Mouse (Mus musculus) MEL-GATA-1-ER (cell line): Measurements from ENCODE around the gene Abca12.

ENCODE experiments used
- DNase-seq: peaks from one replicate; pipeline ENCODE4 v3.0.0-alpha.2; 2012; ENCODE audit warnings: low read depth; ENCODE audit errors: extremely low read depth

Gene Abca12

DNA sequence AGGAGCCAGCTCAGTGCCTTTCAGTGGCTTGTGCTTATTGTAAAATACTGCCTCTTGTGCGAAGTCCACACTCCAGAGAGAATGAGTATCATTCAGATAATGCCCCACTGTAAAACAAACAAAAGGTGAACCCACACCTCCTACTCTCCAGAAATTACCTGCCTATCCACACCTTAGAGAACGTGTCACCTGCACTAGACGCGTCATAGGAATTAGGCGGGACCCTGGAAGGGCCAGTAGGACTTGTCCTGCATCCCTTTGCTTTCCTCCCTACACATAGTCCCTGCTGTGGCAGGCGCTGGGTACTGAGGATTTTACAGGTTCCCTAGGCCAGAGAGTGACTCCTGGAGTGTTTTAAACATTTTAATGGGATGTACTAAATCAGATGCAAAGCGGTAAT lies at the start of gene Abca12:
TSS of gene Abca12 (minus strand) at position 101 of the 400 bp plus-strand sequence.
- DNase-seq: no peak

GRCm38 (mm10) chr1:71457961-71458360 lies 43.3 kb upstream of the Abca12 start:
- peak; percentile 56 for DNase-seq

GRCm38 (mm10) chr1:71447424-71447823 lies 32.7 kb upstream of the Abca12 start:
- DNase-seq: no peak

DNA sequence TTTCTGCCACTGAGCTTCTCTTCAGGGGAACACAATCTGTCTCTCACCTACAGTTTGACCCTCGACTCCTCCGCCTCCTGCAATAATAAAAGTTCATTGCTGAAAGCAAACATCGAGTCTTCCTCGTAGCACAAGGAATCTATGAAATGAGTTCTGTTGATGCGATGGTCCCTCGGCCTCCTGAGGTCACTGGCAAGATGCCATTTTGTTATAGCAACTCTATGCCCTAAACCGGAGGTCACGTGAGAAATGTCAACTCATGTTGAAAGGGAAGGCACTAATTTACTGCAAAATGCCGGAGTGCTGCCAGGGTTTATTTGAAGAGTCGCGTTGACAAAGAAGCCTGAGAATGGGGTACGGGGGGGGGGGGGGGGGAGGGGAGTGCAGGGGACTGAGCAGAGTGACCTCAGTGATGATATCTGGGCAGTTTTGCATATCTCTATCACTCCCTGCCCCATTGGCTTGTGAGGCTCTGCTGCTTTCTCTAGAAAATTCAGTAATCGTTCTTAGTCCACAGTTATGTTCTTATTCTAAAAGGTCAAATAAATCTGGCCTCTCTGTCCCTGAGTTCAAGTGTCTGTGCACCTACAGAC lies 7.1 kb upstream of the Abca12 start:
- no peak for DNase-seq

- DNase-seq: no peak
Measured at GRCm38 (mm10) chr1:71418467-71418866, 3.8 kb upstream of the Abca12 start.

DNA sequence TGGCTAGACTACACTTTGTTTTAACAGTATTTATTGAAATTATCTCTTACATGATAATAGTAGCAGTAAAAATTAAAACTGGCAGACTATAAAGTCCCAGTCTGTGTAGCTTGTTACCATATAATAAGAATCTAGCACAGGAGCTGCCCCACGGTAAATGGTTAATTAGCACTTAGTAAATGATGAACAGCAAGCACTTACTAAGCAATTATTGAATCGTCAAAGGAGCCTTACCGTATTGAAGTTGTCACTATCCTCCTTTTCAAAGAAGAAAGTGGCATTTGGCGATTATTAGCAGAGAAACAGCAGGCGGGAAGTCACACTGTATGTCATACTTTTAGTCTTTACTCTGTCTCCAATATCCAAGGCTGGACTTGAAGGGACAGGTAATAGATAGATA lies 3.2 kb upstream of the Abca12 start:
- no peak for DNase-seq

GRCm38 (mm10) chr1:71414084-71414483 lies 626 bp downstream of the Abca12 start:
- DNase-seq: no peak

DNA sequence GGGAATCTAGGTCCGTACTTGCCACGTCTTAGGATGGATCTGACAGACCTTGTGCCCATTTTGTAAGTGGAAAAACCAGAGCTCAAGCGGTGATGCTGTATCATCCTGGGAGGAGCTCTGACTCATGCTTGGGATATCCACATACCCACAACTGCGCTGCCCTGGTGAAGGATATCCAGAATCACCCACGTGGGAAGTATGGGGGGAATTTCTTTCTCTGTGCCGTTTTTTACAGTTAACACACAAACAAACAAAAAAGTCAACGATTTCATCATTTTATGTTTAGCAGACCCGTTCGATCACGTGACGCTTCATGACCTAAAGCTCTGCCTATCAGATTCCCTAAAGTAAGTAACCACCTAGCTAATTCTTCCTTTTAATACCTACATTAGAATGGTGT lies 1.6 kb downstream of the Abca12 start:
- no peak for DNase-seq

- no peak for DNase-seq
Measured at GRCm38 (mm10) chr1:71407711-71408110, 7.0 kb downstream of the Abca12 start.

- no peak for DNase-seq
Measured at GRCm38 (mm10) chr1:71397635-71398034, 17.1 kb downstream of the Abca12 start.

DNA sequence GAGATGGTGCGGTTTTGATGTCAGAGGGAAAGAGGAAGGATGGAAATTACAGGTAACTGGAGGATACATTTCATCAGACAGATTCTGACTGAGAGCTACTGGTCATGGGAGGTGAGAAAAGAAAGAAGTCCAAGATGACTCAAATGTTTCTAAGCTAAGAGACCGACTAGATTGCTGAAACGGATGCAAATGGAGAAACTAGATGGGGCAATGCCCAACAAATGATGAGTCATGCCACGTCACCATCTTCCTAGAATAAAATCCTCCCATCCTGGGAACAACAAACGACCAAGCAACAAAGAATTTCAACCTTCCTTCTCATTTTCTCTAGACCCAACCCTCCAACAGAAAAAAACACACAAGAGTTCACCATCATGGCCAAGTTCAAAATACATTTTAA lies 18.6 kb downstream of the Abca12 start:
- no peak for DNase-seq

- no peak for DNase-seq
Measured at GRCm38 (mm10) chr1:71394177-71394576, 20.5 kb downstream of the Abca12 start.

DNA sequence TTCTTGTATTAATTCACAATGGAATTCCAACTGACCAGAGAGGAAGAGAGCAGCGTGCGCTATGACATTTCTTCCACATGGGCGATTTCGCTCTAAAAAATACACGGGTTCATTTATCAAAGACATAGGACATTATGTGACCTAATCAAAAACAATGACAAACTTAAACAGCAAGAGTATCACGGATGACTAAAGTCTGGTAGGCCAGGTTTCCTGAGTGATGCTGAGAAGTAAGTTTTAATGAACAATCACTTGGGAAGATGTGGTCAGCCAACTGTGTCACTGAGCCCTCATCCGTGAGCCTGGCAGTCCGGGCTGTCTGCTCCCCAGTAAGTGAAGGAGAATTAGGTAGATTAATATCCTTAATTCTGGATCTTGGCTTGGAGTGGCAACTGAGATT lies 21.2 kb downstream of the Abca12 start:
- DNase-seq: no peak

- DNase-seq: no peak
Measured at GRCm38 (mm10) chr1:71392463-71392862, 22.2 kb downstream of the Abca12 start.

GRCm38 (mm10) chr1:71386593-71386992 lies 28.1 kb downstream of the Abca12 start:
- DNase-seq: no peak

DNA sequence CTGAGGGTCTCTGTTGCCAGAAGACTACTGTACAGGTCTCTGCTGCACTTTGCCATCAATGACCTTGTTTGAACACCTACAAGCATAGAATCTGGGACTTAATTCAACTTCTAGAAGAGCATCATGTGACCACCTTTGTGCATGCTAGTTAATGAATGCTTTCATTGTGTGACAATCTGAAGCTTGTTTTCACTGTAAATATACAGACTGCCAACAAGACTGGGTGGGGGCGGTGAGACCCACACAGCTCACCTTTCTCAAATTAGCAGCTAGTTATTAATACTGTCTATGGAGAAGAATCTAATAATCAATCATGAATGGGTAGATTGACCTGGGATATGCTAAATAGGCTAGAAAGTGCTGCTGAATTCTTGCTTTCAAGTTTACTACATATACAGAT lies 30.6 kb downstream of the Abca12 start:
- DNase-seq: no peak

GRCm38 (mm10) chr1:71373090-71373489 lies 41.6 kb downstream of the Abca12 start:
- no peak for DNase-seq

- DNase-seq: no peak
Measured at GRCm38 (mm10) chr1:71370266-71370665, 44.4 kb downstream of the Abca12 start.

DNA sequence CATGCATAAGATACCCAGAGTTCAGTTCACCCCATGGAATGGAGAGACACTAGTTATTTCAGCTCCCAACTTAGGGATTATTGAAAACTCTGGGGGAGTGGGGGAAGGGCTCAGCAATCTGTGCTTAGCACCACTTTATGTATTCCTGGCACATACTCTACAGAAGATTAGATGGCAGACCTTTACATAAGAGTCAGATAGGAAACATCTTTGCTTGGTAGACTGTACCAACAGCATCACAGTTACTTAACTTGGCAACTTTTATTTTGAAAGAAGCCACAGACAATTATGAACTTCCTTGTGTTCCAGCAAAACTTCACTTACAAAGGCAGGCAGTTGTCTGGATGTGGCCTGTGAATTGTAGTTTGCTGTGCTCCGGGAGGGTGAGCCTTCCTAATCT lies 46.9 kb downstream of the Abca12 start:
- DNase-seq: no peak

- DNase-seq: no peak
Measured at GRCm38 (mm10) chr1:71342861-71343554, 71.7 kb downstream of the Abca12 start.

DNA sequence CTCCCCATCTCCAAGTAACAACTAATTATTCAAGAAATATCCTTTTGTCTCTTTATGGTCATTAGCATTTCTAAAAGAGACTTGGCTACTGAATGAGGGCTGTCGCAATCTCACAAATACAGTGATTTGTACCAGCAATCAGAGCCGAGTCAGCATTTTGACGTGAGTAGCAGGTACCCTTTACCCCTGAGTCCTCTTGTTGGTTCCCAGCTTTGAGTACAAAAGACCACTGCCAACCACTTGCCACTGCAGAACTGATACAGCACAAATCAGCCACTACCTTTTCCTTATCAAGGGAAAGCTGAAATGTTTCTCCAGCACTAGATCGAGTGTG lies 72.5 kb downstream of the Abca12 start:
- DNase-seq: no peak

DNA sequence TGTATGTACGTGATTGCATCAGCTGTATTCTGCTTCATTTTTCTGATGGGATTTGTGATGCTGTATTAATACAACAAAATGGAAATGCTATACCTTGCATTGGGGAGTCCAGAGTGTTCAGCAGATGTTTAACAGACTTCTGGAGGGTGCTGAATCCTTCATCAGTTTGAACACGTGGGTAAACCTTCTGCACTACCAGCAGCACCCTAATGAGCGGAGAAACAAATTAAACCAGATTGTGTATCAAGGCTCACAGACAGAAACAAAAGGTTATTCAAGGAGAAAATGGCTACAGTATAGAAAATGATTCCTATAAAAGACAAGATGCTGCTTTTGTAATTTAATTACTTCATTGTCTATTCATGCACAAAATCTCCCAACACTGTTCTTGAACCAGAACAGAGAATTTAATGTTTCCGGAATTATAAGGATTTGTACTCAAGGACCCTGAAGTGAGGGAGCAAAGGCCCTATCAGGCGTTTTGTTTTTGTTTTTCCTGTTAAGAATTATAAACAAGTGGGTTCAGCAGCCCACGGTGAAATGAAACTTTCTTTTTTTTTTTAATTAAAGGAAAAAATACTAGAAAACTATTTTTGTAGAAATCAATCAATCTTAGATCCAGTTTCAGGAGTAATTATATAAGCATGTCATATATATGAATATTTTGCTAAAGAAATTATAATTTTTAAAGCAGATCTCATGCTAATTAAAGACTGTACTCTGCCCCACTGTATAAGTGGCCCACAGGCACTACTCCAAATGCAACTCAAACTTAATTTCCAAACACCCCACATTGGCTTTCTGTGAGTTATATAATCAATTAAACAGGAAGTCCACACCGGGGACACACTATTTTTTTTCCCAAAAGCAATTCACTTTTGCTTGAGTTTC lies 73.1 kb downstream of the Abca12 start:
- no peak for DNase-seq
